Comparison of ENCODE assay signal across 9 mouse cellular contexts in genomic region chr1:176355342-176355741, GRCm38 (mm10).
DNase-seq lines count a peak whose midpoint lies in the region; ATAC-seq lines count a peak whose summit lies in the region.
"Had no signal": no experiment of that assay in that cellular context is flagged by ENCODE, and none has a peak within 500 bp of the region (broad histone marks: within the 10 kb centered on the region; RNA-seq: fewer than 3 reads in every experiment).

No protein-coding gene starts in this region.

- no peak overlapping the region for H3K27ac ChIP-seq in kidney, embryonic 15.5 days

- H3K9me3 ChIP-seq in kidney, embryonic 15.5 days (replicated peaks): no peaks in the 10 kb centered on the region

- no peak for DNase-seq in kidney, adult 18-20 months
- DNase-seq in left cerebral cortex, adult 9 months (ENCODE audit: low spot score in 2 of 2): peak; percentile 35 to 37
- DNase-seq in right cerebral cortex, adult 2 months (ENCODE audit: low spot score in 2 of 2): peak; percentile 44 to 63
- DNase-seq in heart, adult 18-20 months: no peak
- no peak for DNase-seq in adrenal gland, adult 2 months
- DNase-seq in gastrocnemius, postnatal 4 days (ENCODE audit: low spot score in 2 of 2): no peak

- WGBS in kidney, embryonic 15.5 days: 48% methylated on average over 12 of the region's 12 CpGs

- no peak overlapping the region for H3K4me2 ChIP-seq in kidney, embryonic 15.5 days

- H3K9ac ChIP-seq in kidney, embryonic 15.5 days: no peak overlapping the region

- H3K36me3 ChIP-seq in kidney, embryonic 15.5 days: no peaks in the 10 kb centered on the region

- no peaks in the 10 kb centered on the region for H3K27me3 ChIP-seq in kidney, embryonic 15.5 days

- peak; percentile 83 for ATAC-seq in kidney, embryonic 15.5 days (replicated peaks; ENCODE audit: low FRiP score)
- peak; percentile 98 for ATAC-seq in frontal cortex, adult (ENCODE audit: low TSS enrichment)
- ATAC-seq: lung, postnatal 0 days had no signal

- H3K4me1 ChIP-seq in kidney, embryonic 15.5 days: no peaks in the 10 kb centered on the region

- H3K4me3 ChIP-seq in kidney, embryonic 15.5 days (replicated peaks): no peak overlapping the region

Comparison
In these comparisons a context has a peak if more than half of its experiments do, and no peak if none do; other contexts are left out.
1. DNase-seq: peak in left cerebral cortex, adult 9 months (2 of 2) and right cerebral cortex, adult 2 months (2 of 2); none in kidney, adult 18-20 months (single experiment), heart, adult 18-20 months (0 of 2), adrenal gland, adult 2 months (single experiment) and gastrocnemius, postnatal 4 days (0 of 2).